Mouse (Mus musculus) brain, embryonic 14.5 days (tissue): ENCODE data around the gene Akap5.

Source experiments
- CTCF ChIP-seq: fragments of 200-500 bp; IDR thresholded peaks from 2 replicates; pipeline ENCODE4 v1.5.1; 2012; ENCODE audit warnings: inconsistent platforms, mild to moderate bottlenecking, moderate library complexity, borderline replicate concordance; ENCODE audit not compliant: insufficient read depth, insufficient read length; ENCODE audit errors: extremely low read depth
- POLR2A ChIP-seq: fragments of 200-500 bp; IDR thresholded peaks from 2 replicates; pipeline ENCODE4 v1.6.1; 2012; ENCODE audit warnings: mild to moderate bottlenecking, inconsistent platforms, borderline replicate concordance; ENCODE audit not compliant: poor library complexity, insufficient read depth, insufficient read length, severe bottlenecking; ENCODE audit errors: extremely low read depth

GRCm38 (mm10) chr12:76304199-76304598 is 20.5 kb upstream of the Akap5 start:
- TF ChIP-seq CTCF (no peak), POLR2A (no peak)
